Mouse (Mus musculus): ENCODE results near the gene Cyp11a1.

GRCm38 (mm10) chr9:58009015-58009362 lies 2.8 kb downstream of the Cyp11a1 start:
- TF ChIP-seq EP300 (optimal IDR thresholded peaks at IDR 0.05) (no peak), CTCF (IDR thresholded peaks at IDR 0.05; ENCODE audit: low read depth) (no peak)

Data from stomach, postnatal 0 days (tissue).